Mouse (Mus musculus) neutrophil, adult 59 days (primary cell): ENCODE measurements around the gene Prdm16. TPM values are rescaled to one million over a fixed set of nuclear protein-coding genes. Genes with fewer than 3 reads are reported as not detected.

Experiments used
- total RNA-seq, 2 experiments: library from RNA; stranded (reverse); gene quantifications; 1 replicate in 1 of 2; 2 replicates in 1 of 2; pipeline ENCODE4 v1.2.4; 2023

The Prdm16 gene
- under 1 TPM; 0.80 to 0.88 TPM for total RNA-seq

GRCm38 (mm10) chr4:154636721-154637311, at the start of gene Prdm16:
Gene Prdm16 (minus strand): TSS chr4:154636873.

DNA sequence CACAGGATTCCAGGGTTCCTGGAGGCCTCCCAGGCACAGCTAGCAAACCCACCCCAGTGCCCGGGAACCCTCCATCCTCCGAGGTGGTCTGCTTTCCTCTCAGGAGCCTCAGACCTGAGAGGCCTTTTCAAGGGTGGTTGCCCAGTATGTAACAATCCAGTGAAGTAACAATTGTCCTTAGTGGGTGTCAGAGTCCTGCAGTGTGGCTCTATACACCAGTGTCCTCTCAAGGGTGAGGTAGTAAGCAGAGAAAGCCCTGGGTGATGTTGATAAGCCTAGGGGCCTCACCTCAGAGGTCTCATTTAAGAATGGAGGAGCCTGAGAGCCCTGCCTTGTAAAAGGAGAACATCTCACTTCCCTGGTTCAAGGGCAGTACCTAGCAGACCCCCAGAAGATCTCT, 31.1 kb upstream of the Prdm16 start, which contains the start of gene Actrt2:
Gene Actrt2 (minus strand): TSS at position 101 of the 400 bp plus-strand sequence.

DNA sequence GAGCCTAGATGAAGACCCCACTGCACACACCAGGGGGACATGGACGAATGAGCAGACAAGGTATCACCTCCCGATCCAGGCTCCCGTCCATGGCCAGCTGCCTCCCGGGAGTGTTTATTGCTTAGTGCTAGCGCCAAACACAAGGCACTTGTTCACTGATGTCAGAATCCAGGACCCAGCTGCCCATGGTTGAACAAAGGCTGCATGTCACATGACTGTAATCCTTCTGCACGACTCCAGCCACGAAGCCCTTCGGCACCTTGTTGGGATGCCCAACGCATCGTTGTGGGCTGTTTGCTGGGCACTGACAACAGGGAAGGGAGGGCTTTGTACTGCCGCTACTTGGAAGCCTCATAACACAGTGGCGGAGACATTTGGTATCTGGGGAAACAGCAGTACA, 300.9 kb downstream of the Prdm16 start, which contains the start of gene B230104I21Rik:
Gene B230104I21Rik (plus strand): TSS at position 367 of the 400 bp plus-strand sequence.

DNA sequence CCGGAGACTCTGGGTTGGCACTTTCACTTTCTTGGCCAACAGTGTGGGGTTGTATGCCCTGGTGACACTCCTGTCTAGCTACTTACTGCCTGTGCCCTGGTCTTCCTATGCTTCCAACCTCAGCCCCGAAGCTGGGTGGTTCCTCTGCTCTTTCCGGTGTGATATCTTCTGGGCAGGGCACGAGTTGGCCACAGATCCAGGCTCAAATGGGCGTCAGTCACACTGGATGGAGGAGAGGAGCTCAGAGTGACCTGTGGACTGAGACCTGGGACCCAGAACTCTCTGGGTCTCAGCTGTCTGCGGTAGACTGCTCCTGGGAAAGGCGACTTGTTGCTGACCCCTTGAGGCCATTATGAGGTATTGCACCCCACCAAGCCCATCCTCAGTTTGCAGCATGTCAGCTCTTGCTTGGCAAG, 335.2 kb downstream of the Prdm16 start, which contains the start of gene Arhgef16:
Gene Arhgef16 (minus strand): TSS at position 211 of the 416 bp plus-strand sequence.

Other genes starting within 250 kb of the Prdm16 start
- not detected for gene Actrt2, start 31.0 kb upstream of the Prdm16 start, total RNA-seq
- gene Ttc34, start 200.6 kb upstream of the Prdm16 start, total RNA-seq: not detected
- under 1 TPM in 1 of 2 experiments, not detected in 1; 0.42 TPM for gene Mmel1, start 232.7 kb upstream of the Prdm16 start, total RNA-seq